In genomic region chr12:40499627-40500329, GRCm38 (mm10) we compare ENCODE assay signal across 8 mouse cellular contexts. TPM values are rescaled to one million over a fixed set of nuclear protein-coding genes. Genes with fewer than 3 reads are reported as not detected.
A peak's percentile ranks its signal among the peaks of the same experiment; 100 is the strongest.
DNase-seq lines count a peak whose midpoint lies in the region; ATAC-seq lines count a peak whose summit lies in the region.

No protein-coding gene starts in this region.

- peak; percentile 53 for DNase-seq in embryo, embryonic 10 days (ENCODE audit: low spot score)
- no peak for DNase-seq in embryo, embryonic 11 days
- DNase-seq in cerebellum, adult 11 months = peak; percentile 56
- peak; percentile 52 for DNase-seq in kidney, postnatal 14 days
- DNase-seq in frontal cortex, postnatal 14 days (ENCODE audit: low spot score in 2 of 2) = no peak
- no peak for DNase-seq in layer of hippocampus, postnatal 14 days (ENCODE audit: low spot score in 2 of 2)
- DNase-seq in testis, postnatal 14 days (ENCODE audit: low spot score) = no peak

- ATAC-seq in granulocyte monocyte progenitor cell, adult 5-6 weeks (replicated peaks; ENCODE audit: poor library complexity, severe bottlenecking) = 0 out of 2 replicates have a peak, but pooled peaks have one; percentile 14

RNA-seq across cellular contexts. Expression of gene Dock4, which starts 54.0 kb away (rescaled TPM):
- 0.19 and 1.9 TPM in 2 replicates for total RNA-seq in granulocyte monocyte progenitor cell, adult 5-6 weeks (2014; fragmentation: Nextera tagmentation)
- total RNA-seq in granulocyte monocyte progenitor cell, adult 5-6 weeks (2017) = 0.57 and 0.99 TPM in 2 replicates
- total RNA-seq in layer of hippocampus, postnatal 14 days (2021) = 100 to 1,000 TPM; 193 to 215 TPM

RNA-seq across cellular contexts. Expression of gene Zfp277, which starts 54.1 kb away (rescaled TPM):
- 25.7 and 26.9 TPM in 2 replicates for total RNA-seq in granulocyte monocyte progenitor cell, adult 5-6 weeks (2014; fragmentation: Nextera tagmentation)
- total RNA-seq in granulocyte monocyte progenitor cell, adult 5-6 weeks (2017) = 27.5 and 37.7 TPM in 2 replicates
- total RNA-seq in layer of hippocampus, postnatal 14 days (2021) = 10 to 100 TPM; 24.1 to 26.1 TPM

Comparison
In these comparisons a context has a peak if more than half of its experiments do, and no peak if none do; other contexts are left out.
1. DNase-seq: peak in embryo, embryonic 10 days (single experiment), cerebellum, adult 11 months (single experiment) and kidney, postnatal 14 days (single experiment); none in embryo, embryonic 11 days (single experiment), frontal cortex, postnatal 14 days (0 of 2), layer of hippocampus, postnatal 14 days (0 of 2) and testis, postnatal 14 days (single experiment).
2. RNA of gene Dock4, which starts 54.0 kb away (total RNA-seq): 193 to 215 TPM in layer of hippocampus, postnatal 14 days; 0.19 to 1.9 TPM in granulocyte monocyte progenitor cell, adult 5-6 weeks; every median in the first group is over 10 times any median in the second.